18 mouse cellular contexts compared by ENCODE assay signal in the genomic region with DNA sequence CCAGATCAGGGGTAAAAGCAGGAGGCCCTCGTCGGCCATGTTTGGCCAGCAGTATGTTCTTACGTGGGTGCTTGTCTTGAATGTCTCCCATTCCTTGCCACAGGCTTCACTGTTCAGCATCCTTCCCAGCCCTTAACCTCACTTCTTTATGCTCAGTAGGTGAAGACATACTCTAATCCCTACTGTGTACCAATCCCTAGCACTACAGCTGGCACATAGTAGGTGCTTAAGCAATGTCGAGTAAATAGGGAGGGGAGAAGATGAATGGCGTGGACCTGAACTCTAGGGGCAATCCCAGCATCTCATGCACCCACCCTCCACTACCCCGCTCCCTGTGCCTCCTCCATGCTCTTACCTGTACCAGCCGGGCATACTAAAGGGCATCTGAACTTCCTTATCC. TPM values are rescaled to one million over a fixed set of nuclear protein-coding genes. Genes with fewer than 3 reads are reported as not detected.
"Had no signal": no experiment of that assay in that cellular context is flagged by ENCODE, and none has a peak within 500 bp of the region (broad histone marks: within the 10 kb centered on the region; RNA-seq: fewer than 3 reads in every experiment).

No protein-coding gene starts in this region.

- H3K9ac ChIP-seq: neural tube, embryonic 12.5 days; neural tube, embryonic 13.5 days; stomach, embryonic 15.5 days had no signal

- H3K9me3 ChIP-seq: neural tube, embryonic 12.5 days; neural tube, embryonic 13.5 days; stomach, embryonic 15.5 days had no signal

- DNase-seq: retina, postnatal 1 day; right cerebral cortex, adult 18-20 months; right cerebral cortex, postnatal 14 days; right cerebral cortex, postnatal 25 days; right cerebral cortex, postnatal 4 days; spleen, adult 18-20 months; thymus, adult 18-20 months; thymus, adult 2 months; thymus, postnatal 14 days; thymus, postnatal 25 days; thymus, postnatal 36 days; thymus, postnatal 4 days had no signal

- H3K27ac ChIP-seq: neural tube, embryonic 12.5 days; neural tube, embryonic 13.5 days; stomach, embryonic 15.5 days; stomach, postnatal 0 days had no signal

- H3K4me3 ChIP-seq: neural tube, embryonic 12.5 days; neural tube, embryonic 13.5 days; stomach, embryonic 15.5 days had no signal

- H3K27me3 ChIP-seq: neural tube, embryonic 12.5 days; neural tube, embryonic 13.5 days; stomach, embryonic 15.5 days had no signal

- H3K4me2 ChIP-seq: neural tube, embryonic 12.5 days; neural tube, embryonic 13.5 days; stomach, embryonic 15.5 days had no signal

- H3K4me1 ChIP-seq: neural tube, embryonic 12.5 days; neural tube, embryonic 13.5 days; stomach, embryonic 15.5 days had no signal

RNA-seq across cellular contexts. Expression of gene Scnn1b, which starts 59.5 kb away (rescaled TPM):
- total RNA-seq: neutrophil, adult 5-6 weeks had no signal
- polyA plus RNA-seq: neural tube, embryonic 12.5 days; neural tube, embryonic 13.5 days; spleen, adult 2 months had no signal
